Mouse (Mus musculus) hindbrain, embryonic 11.5 days (tissue): ENCODE data around the gene Rnase2a. TPM values are rescaled to one million over a fixed set of nuclear protein-coding genes. Genes with fewer than 3 reads are reported as not detected.
A peak's percentile ranks its signal among the peaks of the same experiment; 100 is the strongest.
"Not testable (repeated sequence)": the region's sequence is repeated elsewhere in the genome, so short reads cannot be mapped to it uniquely, and the experiment has no call there.

ENCODE experiments used
- ATAC-seq: fragments of 200-750 bp; cut with Nextera tagmentation; 2 replicates; pipeline ENCODE4 v1.8.0; 2017; ENCODE audit warnings: mild to moderate bottlenecking, moderate TSS enrichment, moderate library complexity; ENCODE audit not compliant: low FRiP score
- DNase-seq: peaks from one replicate; pipeline ENCODE4 v3.0.0-alpha.2; 2015; ENCODE audit warnings: low spot score
- H3K27ac ChIP-seq: fragments of 300-500 bp; sonication (generic); 2 replicates; pipeline ENCODE4 v1.5.1; 2014; ENCODE audit warnings: mild to moderate bottlenecking, low read depth, low read length
- H3K27me3 ChIP-seq: fragments of 300-500 bp; sonication (generic); 2 replicates; pipeline ENCODE4 v1.6.1; 2014; ENCODE audit warnings: mild to moderate bottlenecking, low read length, moderate library complexity, mixed read lengths; ENCODE audit not compliant: control insufficient read depth, insufficient read depth
- H3K36me3 ChIP-seq: fragments of 300-500 bp; sonication (generic); 2 replicates; pipeline ENCODE4 v1.6.1; 2014; ENCODE audit warnings: mild to moderate bottlenecking, low read length, moderate library complexity, mixed read lengths; ENCODE audit not compliant: control insufficient read depth, insufficient read depth
- H3K4me1 ChIP-seq: fragments of 300-500 bp; sonication (generic); replicated peaks from 2 replicates; pipeline ENCODE4 v1.6.1; 2014; ENCODE audit warnings: low read length, mixed read lengths; ENCODE audit not compliant: control insufficient read depth, insufficient read depth
- H3K4me2 ChIP-seq: fragments of 300-500 bp; sonication (generic); replicated peaks from 2 replicates; pipeline ENCODE4 v1.6.1; 2014; ENCODE audit warnings: mild to moderate bottlenecking, low read depth, low read length
- H3K4me3 ChIP-seq: fragments of 300-500 bp; sonication (generic); 2 replicates; pipeline ENCODE4 v1.5.1; 2014; ENCODE audit warnings: low read depth, low read length
- H3K9ac ChIP-seq: fragments of 300-500 bp; sonication (generic); 2 replicates; pipeline ENCODE4 v1.6.1; 2014; ENCODE audit warnings: low read depth, low read length
- H3K9me3 ChIP-seq: fragments of 300-500 bp; sonication (generic); 2 replicates; pipeline ENCODE4 v1.6.1; 2016; ENCODE audit warnings: low read length; ENCODE audit not compliant: control insufficient read depth
- WGBS: fragments of 180-500 bp; shearing (Covaris S2); extraction: QIAGEN DNeasy Blood & Tissue Kit; methylation state at CpG from one replicate; pipeline ENCODE4 v1.1.7; 2014; 5-methylcytosine and 5-hydroxymethylcytosine counted together
- polyA plus RNA-seq: library from polyadenylated mRNA; unstranded; fragments of >200 nt; fragmentation: Nextera tagmentation; extraction: Ambion mirVana; gene quantifications from 2 replicates; pipeline ENCODE4 v1.2.1, GENCODE M21; 2014

Gene Rnase2a
- not detected in 2 replicates for polyA plus RNA-seq

DNA sequence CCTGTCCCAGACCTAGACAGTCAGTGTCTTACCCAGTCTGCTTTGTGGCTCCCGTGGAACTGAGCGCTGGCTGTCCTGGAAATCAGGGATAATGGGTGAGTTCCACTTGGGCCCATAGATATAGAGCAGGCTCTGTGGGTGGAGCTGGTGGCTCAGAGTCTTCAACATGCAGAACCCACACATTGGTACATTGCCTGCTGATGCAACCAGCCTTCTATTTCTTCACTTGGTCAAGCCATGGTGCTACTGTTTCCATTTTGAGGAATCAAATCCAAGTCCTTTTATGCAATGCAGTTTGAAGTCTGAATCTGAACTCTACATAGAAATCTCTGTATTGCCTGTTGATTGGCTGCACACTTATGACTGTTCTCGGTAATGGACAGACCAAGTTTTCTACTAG lies at the start of gene Rnase2a:
Gene Rnase2a (minus strand): TSS at position 72 of the 400 bp plus-strand sequence.
- Histone ChIP-seq H3K4me2 (no peak within 1 kb of the TSS), H3K4me3 (no peak within 1 kb of the TSS), H3K27me3 (no peaks in the 10 kb centered on the region), H3K9me3 (no peaks in the 10 kb centered on the region), H3K27ac (no peak within 1 kb of the TSS), H3K4me1 (no peaks in the 10 kb centered on the region), H3K9ac (no peak within 1 kb of the TSS), H3K36me3 (no peaks in the 10 kb centered on the region)
- no peak for ATAC-seq
- 88% methylated on average over 3 of the region's 3 CpGs for WGBS
- no peak for DNase-seq

DNA sequence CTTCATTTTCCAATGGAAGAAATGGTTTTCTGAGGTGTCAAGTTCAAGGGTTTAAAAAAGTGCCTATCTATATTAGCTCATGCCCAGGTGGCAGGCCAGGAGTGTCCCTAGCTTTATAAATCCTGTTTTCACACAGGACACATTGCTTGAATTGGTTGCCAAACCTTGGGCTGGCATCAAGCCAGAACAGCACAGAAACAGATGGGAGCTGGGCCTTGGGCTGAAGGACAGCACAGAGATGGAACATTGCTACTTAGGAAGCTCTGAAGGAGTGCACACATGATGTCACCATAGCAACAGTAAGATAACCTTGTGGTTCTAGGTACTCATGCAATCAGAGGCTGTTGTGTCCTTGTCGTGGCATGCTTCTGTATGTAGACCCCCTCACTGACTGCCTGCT lies 35.6 kb upstream of the Rnase2a start:
- no peak for ATAC-seq
- Histone ChIP-seq H3K27me3 (no peaks in the 10 kb centered on the region), H3K4me2 (no peak overlapping the region), H3K27ac (no peak overlapping the region), H3K4me1 (no peaks in the 10 kb centered on the region), H3K9me3 (no peaks in the 10 kb centered on the region), H3K9ac (no peak overlapping the region), H3K4me3 (no peak overlapping the region), H3K36me3 (no peaks in the 10 kb centered on the region)
- no peak for DNase-seq
- 90% methylated on average over 1 of the region's 1 CpGs for WGBS

DNA sequence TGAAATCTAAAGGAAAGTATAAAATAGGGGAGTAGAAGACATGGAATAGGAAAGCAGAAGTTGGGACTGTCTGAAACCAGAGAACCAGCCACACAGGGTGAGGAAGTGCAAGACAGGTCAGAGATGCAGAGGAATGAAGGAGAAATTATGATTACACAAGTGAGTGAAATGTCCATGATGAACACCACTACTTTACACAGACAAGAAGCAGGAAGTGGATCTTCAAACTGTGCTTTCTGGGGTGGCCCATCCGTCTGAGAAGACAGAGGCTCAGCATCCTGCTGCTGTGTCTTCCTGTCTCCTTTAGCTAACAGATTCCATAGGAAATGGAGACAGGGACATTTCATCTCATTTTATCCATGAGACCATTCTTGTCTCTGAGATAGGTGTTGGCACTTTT lies 22.6 kb upstream of the Rnase2a start:
- H3K36me3 ChIP-seq, H3K27ac ChIP-seq, H3K4me3 ChIP-seq, H3K4me1 ChIP-seq, DNase-seq, ATAC-seq, H3K9ac ChIP-seq, H3K9me3 ChIP-seq, H3K4me2 ChIP-seq, H3K27me3 ChIP-seq: not testable (repeated sequence)
- 63% methylated on average over 1 of the region's 1 CpGs for WGBS

DNA sequence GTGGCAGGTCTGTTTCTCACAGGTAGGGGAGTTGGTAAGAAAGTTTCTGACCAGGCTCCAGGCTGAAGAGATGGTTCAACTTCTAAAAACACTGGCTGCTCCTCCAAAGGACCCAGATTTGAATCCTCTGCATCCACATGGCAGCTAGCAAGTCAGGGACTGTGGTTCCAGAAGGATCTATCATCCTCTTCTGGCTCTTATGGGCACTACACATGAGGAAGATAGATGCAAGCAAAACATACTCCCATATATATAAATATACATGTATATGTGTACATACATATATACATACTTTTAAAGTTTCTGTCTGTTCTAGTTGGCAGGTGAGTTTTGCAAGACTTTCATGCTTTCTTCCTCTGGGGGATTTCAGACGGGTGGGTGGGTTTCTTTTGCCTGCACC lies 12.8 kb upstream of the Rnase2a start:
- no peak overlapping the region for H3K4me2 ChIP-seq

DNA sequence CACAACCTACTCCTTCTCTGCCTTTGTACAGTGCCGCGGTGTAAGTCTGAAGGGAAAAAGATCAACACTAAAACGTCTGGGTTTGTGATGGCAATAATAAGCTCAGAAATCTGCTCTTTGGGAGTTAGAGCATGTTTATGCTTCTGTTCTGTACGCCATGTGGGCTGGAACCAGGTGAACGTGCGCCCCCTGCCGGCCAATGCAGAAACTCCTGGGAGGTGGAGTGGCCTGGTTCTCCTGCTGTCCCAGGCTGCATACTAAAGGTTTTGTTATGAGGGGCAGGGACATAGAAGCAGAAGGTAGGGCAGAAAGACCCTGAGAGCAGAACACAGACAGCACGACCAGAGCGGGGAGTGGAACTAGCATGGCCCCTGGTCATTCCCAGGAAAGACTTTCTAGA lies 10.2 kb upstream of the Rnase2a start:
- peak; percentile 90 for DNase-seq
- no peak overlapping the region for H3K27ac ChIP-seq
- no peak overlapping the region for H3K4me2 ChIP-seq
- no peaks in the 10 kb centered on the region for H3K4me1 ChIP-seq
- H3K9ac ChIP-seq, result no peak overlapping the region
- peak; percentile 90 for ATAC-seq
- WGBS, result 6% methylated on average over 9 of the region's 9 CpGs
- H3K9me3 ChIP-seq, result no peaks in the 10 kb centered on the region
- H3K36me3 ChIP-seq, result no peaks in the 10 kb centered on the region
- H3K27me3 ChIP-seq, result no peaks in the 10 kb centered on the region
- H3K4me3 ChIP-seq, result no peak overlapping the region

More for the DNA sequence above, 12.8 kb upstream of the Rnase2a start:
- WGBS, result 83% methylated on average over 1 of the region's 1 CpGs
- Histone ChIP-seq H3K27me3 (no peaks in the 10 kb centered on the region), H3K36me3 (no peaks in the 10 kb centered on the region), H3K4me1 (no peaks in the 10 kb centered on the region), H3K9me3 (no peaks in the 10 kb centered on the region), H3K9ac (no peak overlapping the region), H3K27ac (no peak overlapping the region), H3K4me3 (no peak overlapping the region)
- ATAC-seq (no peak), DNase-seq (no peak)

DNA sequence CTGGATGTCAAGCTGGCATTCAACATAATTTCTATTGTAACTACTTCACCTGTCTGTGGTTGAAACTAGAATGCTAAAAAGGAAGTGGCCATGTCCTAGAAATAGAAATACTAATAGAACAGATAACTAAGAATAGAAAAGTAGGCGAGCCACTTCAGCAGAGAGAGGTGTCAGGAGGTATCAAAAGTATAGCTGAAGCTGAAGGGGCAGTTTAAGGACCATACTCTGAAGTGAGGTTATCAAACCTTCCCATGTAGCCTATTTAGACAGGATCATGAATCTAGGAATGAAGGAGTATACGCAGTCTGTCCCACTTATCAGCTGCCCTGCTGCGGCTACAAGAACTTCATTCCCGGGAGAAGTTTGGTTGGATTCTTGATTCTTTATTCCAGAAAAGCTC lies 9.8 kb upstream of the Rnase2a start:
- ATAC-seq, result 0 out of 2 replicates have a peak, but pooled peaks have one; percentile 10
- H3K4me1 ChIP-seq, result no peaks in the 10 kb centered on the region
- H3K9ac ChIP-seq, result no peak overlapping the region
- no peaks in the 10 kb centered on the region for H3K27me3 ChIP-seq
- H3K4me3 ChIP-seq, result no peak overlapping the region
- H3K4me2 ChIP-seq, result no peak overlapping the region
- DNase-seq, result no peak
- no peaks in the 10 kb centered on the region for H3K9me3 ChIP-seq
- H3K36me3 ChIP-seq, result no peaks in the 10 kb centered on the region
- WGBS, result 57% methylated on average over 4 of the region's 4 CpGs
- no peak overlapping the region for H3K27ac ChIP-seq

DNA sequence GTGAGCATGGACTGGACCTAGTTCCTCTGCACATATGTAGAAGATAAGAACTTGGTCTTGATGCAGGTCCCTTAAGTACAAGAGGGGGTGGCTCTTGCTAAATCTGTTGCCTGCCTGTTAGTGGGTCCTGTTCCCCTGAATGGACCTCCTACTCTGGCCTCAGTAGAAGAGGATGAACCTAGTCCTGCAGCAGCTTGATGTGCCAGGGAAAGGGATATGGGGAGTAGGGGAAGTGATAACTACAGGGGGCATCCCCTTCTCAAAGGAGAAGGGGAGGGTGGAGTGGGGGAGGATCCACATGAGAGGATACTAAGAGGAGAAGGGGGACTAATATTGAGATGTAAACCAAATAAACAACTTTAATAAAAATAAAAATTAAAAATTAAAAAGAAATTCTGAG lies 6.5 kb upstream of the Rnase2a start:
- Histone ChIP-seq H3K9me3 (no peaks in the 10 kb centered on the region), H3K4me3 (no peak overlapping the region), H3K27me3 (no peaks in the 10 kb centered on the region), H3K4me1 (no peaks in the 10 kb centered on the region), H3K9ac (no peak overlapping the region), H3K27ac (no peak overlapping the region), H3K4me2 (no peak overlapping the region), H3K36me3 (no peaks in the 10 kb centered on the region)
- DNase-seq (no peak), ATAC-seq (no peak)

DNA sequence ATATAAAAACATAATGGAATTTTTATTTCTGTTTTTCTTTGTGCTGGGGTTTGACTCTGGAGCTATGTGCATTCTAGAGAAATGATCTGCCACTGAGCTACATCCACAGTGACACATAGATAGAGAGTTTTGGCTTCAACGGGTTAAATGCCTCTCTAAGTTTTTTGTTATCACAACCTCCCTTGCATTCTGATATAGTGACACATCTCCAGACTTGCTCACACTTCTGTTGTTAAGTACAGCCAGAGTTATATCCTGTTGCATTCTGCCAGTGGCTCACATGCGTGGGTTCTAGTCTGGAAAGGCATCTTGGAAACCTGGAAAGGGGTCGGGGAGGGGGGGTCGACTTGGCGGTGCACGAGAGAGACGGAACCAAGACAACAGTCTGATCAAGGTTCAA lies 3.8 kb upstream of the Rnase2a start:
- Histone ChIP-seq H3K9ac (no peak overlapping the region), H3K9me3 (no peaks in the 10 kb centered on the region), H3K4me2 (no peak overlapping the region), H3K27me3 (no peaks in the 10 kb centered on the region), H3K4me1 (no peaks in the 10 kb centered on the region), H3K27ac (no peak overlapping the region), H3K36me3 (no peaks in the 10 kb centered on the region), H3K4me3 (no peak overlapping the region)
- no peak for DNase-seq
- no peak for ATAC-seq
- 93% methylated on average over 7 of the region's 7 CpGs for WGBS

DNA sequence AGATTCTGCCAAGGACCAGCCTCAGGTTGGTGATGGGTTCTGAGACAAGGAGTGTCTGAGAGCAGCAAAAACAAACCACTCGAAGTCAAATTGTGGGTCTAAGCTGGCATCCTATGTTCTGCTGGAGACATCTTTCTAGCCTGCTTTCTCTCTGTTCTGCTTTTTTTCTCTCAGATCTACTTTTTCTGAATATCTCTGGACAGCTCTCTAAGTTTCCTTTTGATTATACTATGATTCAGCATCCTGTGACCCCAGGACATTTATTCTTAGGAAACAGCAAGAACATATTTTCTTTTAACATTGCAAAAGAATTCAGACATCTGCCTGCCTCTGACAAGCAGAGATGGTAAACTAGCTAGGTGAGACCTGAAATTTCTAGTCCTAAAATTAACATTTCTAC lies 2.3 kb downstream of the Rnase2a start:
- Histone ChIP-seq H3K4me1 (no peaks in the 10 kb centered on the region), H3K9ac (no peak overlapping the region), H3K36me3 (no peaks in the 10 kb centered on the region), H3K27me3 (no peaks in the 10 kb centered on the region), H3K9me3 (no peaks in the 10 kb centered on the region), H3K4me3 (no peak overlapping the region), H3K4me2 (no peak overlapping the region), H3K27ac (no peak overlapping the region)
- DNase-seq (no peak), ATAC-seq (no peak)
- 86% methylated on average over 1 of the region's 1 CpGs for WGBS
